Mouse (Mus musculus) erythroblast, embryonic 14.5 days (primary cell): ENCODE results near the gene Atg7.

ENCODE experiments used
- GATA1 ChIP-seq: IDR thresholded peaks from 2 replicates; pipeline ENCODE4 v1.6.1; 2012; ENCODE audit warnings: low read length, inconsistent platforms, mixed read lengths
- TAL1 ChIP-seq: IDR thresholded peaks from 3 replicates; pipeline ENCODE4 v1.6.1; 2012; ENCODE audit warnings: low read length, inconsistent platforms, mixed read lengths

- no peak for TF ChIP-seq TAL1
- no peak for TF ChIP-seq GATA1
These were observed 21.8 kb downstream of the Atg7 start for GRCm38 (mm10) chr6:114664716-114665115.
